Mouse (Mus musculus): Measurements from ENCODE around the gene 2900026A02Rik. TPM values are rescaled to one million over a fixed set of nuclear protein-coding genes. Genes with fewer than 3 reads are reported as not detected.
A peak's percentile ranks its signal among the peaks of the same experiment; 100 is the strongest.

The 2900026A02Rik gene
- total and polyA plus RNA-seq, 3 experiments: not detected

DNA sequence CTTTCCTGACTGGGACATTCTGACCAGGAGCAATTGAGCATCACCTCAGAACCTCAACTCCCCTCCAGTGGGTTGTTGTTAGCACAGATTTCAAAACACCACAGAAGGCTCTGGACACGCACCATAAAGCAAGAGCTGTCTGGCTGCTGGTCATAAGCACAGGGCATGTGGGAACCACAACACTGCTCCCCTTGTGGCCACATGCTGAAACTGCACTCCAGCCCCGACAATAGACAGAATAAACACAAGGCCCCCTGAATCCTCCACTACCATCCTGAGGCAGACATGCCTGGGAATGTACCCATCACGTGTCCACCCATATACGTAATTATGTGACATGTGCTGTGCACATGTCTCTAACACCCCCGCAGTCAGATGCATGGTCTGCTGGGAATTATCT, 129.9 kb downstream of the 2900026A02Rik start:
- Histone ChIP-seq H3K27ac (ENCODE audit: control insufficient read depth, low read depth, low read length) (no peak overlapping the region), H3K9ac (ENCODE audit: control insufficient read depth, low read depth, low read length, poor library complexity, severe bottlenecking) (no peak overlapping the region), H3K27me3 (ENCODE audit: control insufficient read depth in 1 of 2, insufficient read depth in 2 of 2, low read length in 2 of 2) (no peaks in the 10 kb centered on the region), H3K9me3 (replicated peaks; ENCODE audit: insufficient read depth, low read length) (no peaks in the 10 kb centered on the region), H3K79me2 (ENCODE audit: control insufficient read depth, insufficient read depth, low read length, poor library complexity) (no peaks in the 10 kb centered on the region), H3K4me1 (ENCODE audit: control insufficient read depth in 1 of 2, insufficient read depth in 2 of 2, low read length in 2 of 2) (no peaks in the 10 kb centered on the region), H3K36me3 (ENCODE audit: control insufficient read depth in 1 of 2, insufficient read depth in 2 of 2, low read length in 2 of 2) (no peaks in the 10 kb centered on the region), H3K4me3 (ENCODE audit: control insufficient read depth in 1 of 2, insufficient read depth in 1 of 2, low read depth in 2 of 2, low read length in 2 of 2) (no peak overlapping the region)
- peak; percentile 3 for DNase-seq (ENCODE audit: low read depth, low spot score)
- peak in 2 of 3 experiments; percentile 11 to 31; a peak in 1 of 6 replicates for TF ChIP-seq CTCF (IDR thresholded peaks at IDR 0.05 in 2 of 3, conservative IDR thresholded peaks at IDR 0.05 in 1 of 3; ENCODE audit: control insufficient read depth in 1 of 3, insufficient read depth in 1 of 3, low read depth in 2 of 3, low read length in 3 of 3, poor library complexity in 1 of 3, severe bottlenecking in 1 of 3)
- no peak for TF ChIP-seq USF2 (IDR thresholded peaks at IDR 0.05; ENCODE audit: borderline replicate concordance in 1 of 2, insufficient read depth in 1 of 2, low read depth in 1 of 2, low read length in 2 of 2)
- TF ChIP-seq EP300 (IDR thresholded peaks at IDR 0.05; ENCODE audit: low read depth in 1 of 2, low read length in 2 of 2): no peak
- no peak for TF ChIP-seq CHD1 (IDR thresholded peaks at IDR 0.05; ENCODE audit: low read depth, low read length)
- no peak for TF ChIP-seq SIN3A (IDR thresholded peaks at IDR 0.05; ENCODE audit: low read length)
- no peak for TF ChIP-seq NRF1 (IDR thresholded peaks at IDR 0.05; ENCODE audit: insufficient read depth, low read depth, low read length, poor library complexity, severe bottlenecking)
- no peak for TF ChIP-seq HCFC1 (IDR thresholded peaks at IDR 0.05; ENCODE audit: low read depth, low read length)

DNA sequence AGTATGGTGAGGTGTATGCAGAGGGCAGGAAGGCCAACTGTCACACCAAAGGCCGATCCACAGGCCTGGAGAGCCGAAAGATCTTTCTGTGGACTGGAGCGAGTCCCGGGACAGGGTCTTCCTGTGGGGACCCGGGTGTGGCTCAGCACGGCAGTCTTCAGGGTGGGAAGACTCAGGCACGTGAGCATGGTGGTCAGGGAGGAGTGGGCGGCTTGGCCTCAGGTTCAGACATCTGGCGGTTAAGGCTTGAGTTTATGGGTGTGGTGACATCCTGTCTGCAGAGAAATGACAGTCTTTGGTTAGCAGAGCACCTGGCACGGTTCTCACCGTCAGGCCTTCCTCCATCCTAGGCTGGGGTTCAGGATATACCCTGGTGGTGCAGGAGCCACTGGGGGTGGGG, 130.3 kb downstream of the 2900026A02Rik start:
- Histone ChIP-seq H3K4me3 (ENCODE audit: control insufficient read depth in 1 of 2, insufficient read depth in 1 of 2, low read depth in 2 of 2, low read length in 2 of 2) (no peak overlapping the region), H3K79me2 (ENCODE audit: control insufficient read depth, insufficient read depth, low read length, poor library complexity) (no peaks in the 10 kb centered on the region), H3K36me3 (ENCODE audit: control insufficient read depth in 1 of 2, insufficient read depth in 2 of 2, low read length in 2 of 2) (no peaks in the 10 kb centered on the region), H3K4me1 (ENCODE audit: control insufficient read depth in 1 of 2, insufficient read depth in 2 of 2, low read length in 2 of 2) (no peaks in the 10 kb centered on the region), H3K27ac (ENCODE audit: control insufficient read depth, low read depth, low read length) (no peak overlapping the region), H3K9ac (ENCODE audit: control insufficient read depth, low read depth, low read length, poor library complexity, severe bottlenecking) (no peak overlapping the region), H3K9me3 (replicated peaks; ENCODE audit: insufficient read depth, low read length) (no peaks in the 10 kb centered on the region), H3K27me3 (ENCODE audit: control insufficient read depth in 1 of 2, insufficient read depth in 2 of 2, low read length in 2 of 2) (no peaks in the 10 kb centered on the region)
- TF ChIP-seq ETS1 (IDR thresholded peaks at IDR 0.05; ENCODE audit: low read depth, low read length): no peak
- no peak for TF ChIP-seq TAL1 (IDR thresholded peaks at IDR 0.05; ENCODE audit: low read length)
- no peak for TF ChIP-seq GATA1 (IDR thresholded peaks at IDR 0.05; ENCODE audit: low read depth, low read length)
- no peak for TF ChIP-seq CTCF (IDR thresholded peaks at IDR 0.05 in 2 of 3, conservative IDR thresholded peaks at IDR 0.05 in 1 of 3; ENCODE audit: control insufficient read depth in 1 of 3, insufficient read depth in 1 of 3, low read depth in 2 of 3, low read length in 3 of 3, poor library complexity in 1 of 3, severe bottlenecking in 1 of 3)
- no peak for TF ChIP-seq KAT2A (conservative IDR thresholded peaks at IDR 0.05; ENCODE audit: low read depth, low read length)
- TF ChIP-seq MAX (IDR thresholded peaks at IDR 0.05; ENCODE audit: low read length): no peak
- TF ChIP-seq RCOR1 (IDR thresholded peaks at IDR 0.05; ENCODE audit: low read depth, low read length): no peak
- no peak for TF ChIP-seq NRF1 (IDR thresholded peaks at IDR 0.05; ENCODE audit: insufficient read depth, low read depth, low read length, poor library complexity, severe bottlenecking)
- TF ChIP-seq USF2 (IDR thresholded peaks at IDR 0.05; ENCODE audit: borderline replicate concordance in 1 of 2, insufficient read depth in 1 of 2, low read depth in 1 of 2, low read length in 2 of 2): no peak
- no peak for TF ChIP-seq JUND (IDR thresholded peaks at IDR 0.05; ENCODE audit: low read depth, low read length)
- TF ChIP-seq MEF2A (IDR thresholded peaks at IDR 0.05; ENCODE audit: extremely low read depth, insufficient replicate concordance, low read depth, low read length, poor library complexity, severe bottlenecking): no peak
- no peak for TF ChIP-seq SIN3A (IDR thresholded peaks at IDR 0.05; ENCODE audit: low read length)
- no peak for DNase-seq (ENCODE audit: low read depth, low spot score)
